Mouse (Mus musculus): ENCODE results near the gene Stk38.
"Not testable (repeated sequence)": the region's sequence is repeated elsewhere in the genome, so short reads cannot be mapped to it uniquely, and the experiment has no call there.

Stk38 gene

DNA sequence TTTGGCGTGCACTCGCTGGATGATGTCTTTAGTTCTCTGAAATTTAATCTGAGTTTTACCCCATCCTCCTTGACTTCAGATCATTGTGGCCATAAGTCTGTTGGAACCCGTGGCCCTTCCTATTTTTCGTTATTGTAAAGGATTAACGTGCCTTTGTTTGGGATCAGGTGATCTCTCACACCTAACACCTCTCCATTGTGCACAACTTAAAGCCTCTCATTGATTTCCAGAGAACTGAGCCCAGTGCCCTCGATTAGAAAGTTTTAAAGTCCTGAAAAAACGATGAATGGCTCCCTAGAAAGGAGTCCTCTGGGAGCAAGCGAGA lies 493 bp upstream of the Stk38 start:
- DNase-seq (ENCODE audit: low read depth, low spot score): no peak

DNA sequence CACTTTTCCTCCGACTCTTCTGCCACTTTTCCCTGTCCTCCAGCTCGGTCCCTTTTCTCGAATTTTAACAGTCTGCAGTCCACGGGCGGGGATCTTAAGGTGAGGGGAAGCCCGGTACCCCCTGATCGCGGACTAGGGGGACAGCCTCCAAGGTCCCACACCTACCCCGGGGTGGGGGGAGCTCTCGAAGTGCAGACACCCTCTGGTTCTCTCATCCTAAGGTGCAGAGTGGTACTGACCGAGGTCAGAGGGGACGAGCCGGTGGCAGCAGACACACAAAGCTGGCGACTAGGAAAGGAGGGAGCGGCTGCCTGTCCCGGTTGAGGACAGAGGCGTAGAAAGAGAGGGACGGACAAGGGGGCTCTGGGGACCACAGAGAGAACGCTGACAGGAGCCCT lies 553 bp downstream of the Stk38 start:
- no peak for DNase-seq (ENCODE audit: low read depth, low spot score)

DNA sequence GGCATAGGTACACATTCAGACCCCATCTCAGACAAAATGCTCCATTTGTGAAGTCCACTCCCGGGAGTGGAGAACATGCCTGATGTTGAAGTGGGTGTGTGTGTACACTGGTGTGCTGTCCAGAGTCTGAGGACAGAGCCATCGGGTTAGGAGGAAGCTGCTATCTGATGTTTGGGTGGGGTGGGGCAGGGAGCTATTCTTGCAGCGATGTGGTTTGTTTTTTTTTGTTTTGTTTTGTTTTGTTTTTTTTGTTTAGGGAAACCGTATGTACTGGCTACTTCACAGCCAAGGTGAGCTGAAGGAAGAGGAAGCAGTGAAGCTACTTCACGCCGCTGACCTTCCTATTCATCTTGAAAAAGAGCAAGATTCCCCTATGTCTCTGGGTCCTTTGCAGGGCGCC lies 983 bp downstream of the Stk38 start:
- DNase-seq (ENCODE audit: low read depth, low spot score): no peak

DNA sequence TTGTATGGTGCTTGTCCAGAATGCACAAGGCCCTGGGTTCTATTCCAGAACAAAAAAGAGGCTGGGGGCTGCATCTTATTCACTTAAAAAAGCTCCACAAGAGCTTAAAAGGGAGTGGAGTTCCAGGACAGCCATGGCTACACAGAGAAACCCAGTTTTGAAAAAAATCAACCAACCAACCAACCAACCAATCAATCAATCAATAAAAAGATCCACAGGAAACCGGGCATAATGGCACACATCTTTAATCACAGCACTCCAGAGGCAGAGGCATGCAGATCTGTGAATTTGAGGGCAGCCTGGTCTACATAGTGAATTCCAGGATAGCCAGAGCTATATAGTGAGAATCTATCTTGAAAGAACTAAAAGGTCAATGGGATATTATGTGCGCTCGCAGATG lies 2.8 kb downstream of the Stk38 start:
- DNase-seq (ENCODE audit: low read depth, low spot score): no peak

DNA sequence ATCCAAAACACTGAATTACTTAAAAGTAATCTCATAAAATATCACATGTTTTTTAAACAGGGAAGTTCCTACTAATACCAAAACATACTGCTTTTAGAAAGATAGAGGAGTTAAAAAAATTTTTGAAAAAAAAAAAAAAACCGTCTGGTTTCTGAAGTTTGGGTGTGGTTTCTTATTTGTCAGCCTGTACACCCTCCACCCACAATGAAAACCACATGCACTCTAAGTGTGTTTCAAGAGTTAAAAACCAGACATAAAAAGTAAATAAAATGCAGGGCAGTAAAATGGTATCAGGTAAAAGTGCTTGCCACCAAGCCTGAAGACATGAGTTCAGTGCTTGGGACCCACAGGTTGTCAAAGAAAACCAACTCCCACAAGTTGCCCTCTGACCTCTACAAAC lies 4.1 kb downstream of the Stk38 start:
- DNase-seq (ENCODE audit: low read depth, low spot score): no peak

DNA sequence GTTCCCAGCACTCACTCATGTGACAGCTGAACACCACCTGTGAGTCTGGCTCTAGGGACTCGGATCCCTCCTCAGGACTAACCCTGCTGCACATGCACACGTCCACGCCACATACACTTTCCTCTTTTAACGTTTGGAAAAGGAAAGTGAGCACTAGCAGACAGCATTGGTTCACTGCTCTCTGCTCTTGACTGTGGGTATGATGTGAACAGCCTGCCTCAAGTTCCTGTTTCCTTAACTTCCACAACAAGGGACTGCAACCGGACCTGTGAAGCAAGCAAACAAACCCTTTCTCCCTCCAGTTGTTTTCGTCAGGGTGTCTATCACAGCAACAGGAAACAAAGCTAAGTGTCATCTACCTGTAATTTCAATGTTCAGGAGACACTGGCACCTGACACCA lies 7.3 kb downstream of the Stk38 start:
- DNase-seq (ENCODE audit: low read depth, low spot score): no peak

DNA sequence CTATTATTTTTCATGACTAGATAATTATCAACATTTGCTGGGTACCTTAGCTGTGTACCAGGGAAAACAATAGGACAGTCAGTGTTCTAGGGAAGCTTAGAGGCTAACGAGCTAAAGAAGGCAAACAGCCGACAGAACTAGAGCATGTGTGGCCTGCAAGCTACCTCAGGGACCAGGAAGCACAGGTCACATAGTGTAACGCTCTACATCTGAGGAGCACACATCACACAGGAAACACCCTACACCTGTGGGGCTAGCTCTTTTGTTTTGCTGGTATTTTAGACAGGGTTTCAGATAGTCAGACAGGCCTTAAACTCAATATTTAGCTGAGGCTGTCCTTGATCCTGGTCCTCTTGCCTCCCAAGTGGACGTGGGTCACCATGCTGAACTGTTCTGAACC lies 13.2 kb downstream of the Stk38 start:
- DNase-seq (ENCODE audit: low read depth, low spot score): no peak

DNA sequence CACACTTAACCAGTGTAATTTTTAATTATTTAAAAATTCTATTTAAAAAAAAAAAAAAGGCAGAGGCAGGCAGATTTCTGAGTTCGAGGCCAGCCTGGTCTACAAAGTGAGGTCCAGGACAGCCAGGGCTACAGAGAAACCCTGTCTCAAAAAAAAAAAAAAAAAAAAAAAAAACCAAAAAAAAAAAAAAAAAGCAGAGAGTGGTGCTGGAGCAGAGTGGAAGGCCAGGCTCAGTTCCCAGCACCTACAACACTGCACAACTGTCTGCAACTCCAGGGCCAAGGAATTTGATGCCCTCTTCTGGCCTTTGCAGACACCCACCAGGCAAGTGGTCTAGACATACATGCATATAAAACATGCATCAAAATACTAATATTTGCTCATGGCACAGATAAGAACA lies 14.8 kb downstream of the Stk38 start:
- not testable (repeated sequence) for DNase-seq (ENCODE audit: low read depth, low spot score)

DNA sequence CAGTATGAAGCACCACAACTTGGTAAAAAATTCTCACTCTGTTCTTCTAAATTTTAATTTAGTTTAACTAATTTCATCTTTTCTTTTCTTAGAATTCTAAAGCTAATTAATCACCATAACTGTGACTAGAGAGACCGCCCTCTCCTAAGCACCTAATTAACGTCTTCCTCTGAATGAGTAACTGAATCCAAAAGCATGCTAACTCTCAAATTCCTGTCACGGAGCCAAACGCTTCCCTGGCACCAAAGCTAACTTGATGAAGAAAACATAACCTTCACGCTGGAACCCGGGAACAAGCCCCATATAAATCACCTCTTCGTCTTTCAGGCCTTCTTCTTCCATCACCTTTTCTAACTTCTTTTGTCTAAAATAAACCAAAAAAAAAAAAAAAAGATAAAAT lies 15.7 kb downstream of the Stk38 start:
- no peak for DNase-seq (ENCODE audit: low read depth, low spot score)

DNA sequence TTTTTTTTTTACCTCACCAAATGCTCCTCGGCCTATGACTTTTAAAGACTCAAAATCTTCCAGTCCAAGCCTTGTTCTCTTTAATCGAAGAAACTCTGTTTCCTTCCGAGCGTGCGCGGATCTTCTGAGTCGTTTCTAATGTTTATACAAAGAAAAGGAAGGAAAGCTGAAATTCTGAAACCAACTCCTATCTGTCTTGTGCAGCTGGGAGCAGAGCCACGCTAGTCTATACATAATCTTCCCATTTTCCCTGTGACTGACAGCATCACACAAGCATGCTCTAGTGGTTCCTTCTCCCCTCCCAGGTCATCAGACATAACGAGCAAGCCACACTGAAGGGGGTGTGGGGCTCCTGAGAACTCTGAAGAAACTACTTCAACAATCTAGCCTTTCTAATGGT lies 16.5 kb downstream of the Stk38 start:
- no peak for DNase-seq (ENCODE audit: low read depth, low spot score)

DNA sequence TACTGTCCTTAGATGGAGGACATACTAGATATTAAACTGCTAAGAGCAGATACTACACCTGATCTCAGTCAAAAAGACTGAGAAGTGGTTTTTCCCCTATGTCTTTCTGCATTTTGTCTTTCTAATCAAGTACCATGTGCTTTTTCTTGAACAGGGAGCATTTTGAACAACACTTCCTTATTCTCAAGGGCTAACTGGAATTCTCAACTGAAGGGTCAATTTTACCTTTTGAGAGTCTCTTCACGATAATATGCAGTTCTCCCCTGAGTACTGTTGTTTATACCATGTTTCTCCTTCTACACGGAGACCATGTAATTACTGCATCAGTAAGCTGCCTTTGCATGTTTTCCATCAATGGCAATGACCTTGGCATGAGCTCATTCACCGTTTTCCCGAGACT lies 17.7 kb downstream of the Stk38 start:
- no peak for DNase-seq (ENCODE audit: low read depth, low spot score)

DNA sequence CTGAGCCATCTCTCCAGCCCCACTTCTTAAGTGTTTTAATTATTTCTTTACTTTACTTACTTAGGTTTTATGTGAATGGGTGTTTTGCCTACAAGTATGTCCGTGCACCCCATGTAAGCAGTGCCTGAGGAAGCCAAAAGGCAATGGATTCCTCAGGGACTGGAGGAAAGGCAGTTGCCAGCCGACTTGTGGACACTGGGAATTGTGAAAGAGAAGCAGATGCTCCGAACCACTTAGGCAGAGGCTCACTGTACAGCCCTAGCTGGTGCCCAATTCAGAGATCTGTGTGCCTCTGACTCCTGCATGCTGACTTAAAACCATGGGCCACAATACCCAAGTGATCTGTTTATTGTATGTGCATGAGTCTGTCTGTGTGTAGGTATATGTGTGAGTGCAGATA lies 18.8 kb downstream of the Stk38 start:
- DNase-seq (ENCODE audit: low read depth, low spot score): no peak

DNA sequence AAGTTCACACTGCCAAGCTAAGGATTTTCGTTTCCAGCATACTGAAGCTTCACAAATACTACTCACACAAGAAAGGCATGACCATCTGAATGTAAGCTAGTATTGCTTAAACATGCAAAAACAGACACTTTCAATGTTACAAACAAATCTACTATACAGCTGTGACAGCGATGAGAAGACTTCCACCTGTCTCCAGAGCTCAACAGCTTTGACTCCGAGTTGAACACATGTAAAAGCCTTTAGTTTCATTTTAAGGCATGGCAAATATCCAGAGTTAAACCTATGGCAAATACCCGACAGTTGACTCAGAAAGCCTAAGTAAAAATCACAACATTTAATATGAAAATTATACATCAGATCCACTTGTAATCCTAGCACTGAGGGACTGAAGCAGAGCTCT lies 19.5 kb downstream of the Stk38 start:
- no peak for DNase-seq (ENCODE audit: low read depth, low spot score)

DNA sequence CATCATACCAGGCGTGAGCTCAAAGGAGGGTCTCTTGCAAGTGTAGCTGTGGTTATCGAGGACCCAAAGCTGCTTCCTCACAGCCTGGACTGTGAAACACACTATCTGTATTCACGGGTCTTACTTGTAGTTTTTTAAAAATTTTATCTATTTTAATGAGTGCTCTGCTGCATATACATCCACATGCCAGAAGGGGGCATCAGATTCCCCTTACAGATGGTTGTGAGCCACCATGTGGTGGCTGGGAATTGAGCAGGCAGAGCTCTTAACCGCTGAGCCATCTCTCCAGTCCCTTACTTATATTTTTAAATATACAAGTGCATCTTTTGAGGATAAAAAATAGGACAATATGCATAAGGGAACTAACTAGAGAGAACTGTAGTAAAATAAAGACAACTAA lies 20.1 kb downstream of the Stk38 start:
- no peak for DNase-seq (ENCODE audit: low read depth, low spot score)

DNA sequence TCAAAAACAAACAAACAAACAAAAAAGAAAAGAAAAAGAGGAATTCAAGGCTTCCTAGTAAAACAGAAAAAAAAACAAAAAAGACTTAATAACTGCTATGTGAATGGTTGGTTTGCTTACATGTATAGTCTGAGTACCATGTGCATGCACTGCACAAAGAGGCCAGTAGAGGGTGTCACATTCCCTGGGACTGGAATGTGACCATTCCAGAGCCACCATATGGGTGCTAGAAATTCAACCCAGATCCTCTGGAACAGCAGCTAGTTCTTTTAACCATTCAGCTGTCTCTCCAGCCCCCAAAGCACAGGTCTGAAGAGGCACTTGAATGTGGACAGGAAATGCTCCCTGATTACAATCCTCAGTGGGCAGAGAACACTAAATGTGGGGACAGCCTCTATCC lies 21.0 kb downstream of the Stk38 start:
- DNase-seq (ENCODE audit: low read depth, low spot score): no peak

DNA sequence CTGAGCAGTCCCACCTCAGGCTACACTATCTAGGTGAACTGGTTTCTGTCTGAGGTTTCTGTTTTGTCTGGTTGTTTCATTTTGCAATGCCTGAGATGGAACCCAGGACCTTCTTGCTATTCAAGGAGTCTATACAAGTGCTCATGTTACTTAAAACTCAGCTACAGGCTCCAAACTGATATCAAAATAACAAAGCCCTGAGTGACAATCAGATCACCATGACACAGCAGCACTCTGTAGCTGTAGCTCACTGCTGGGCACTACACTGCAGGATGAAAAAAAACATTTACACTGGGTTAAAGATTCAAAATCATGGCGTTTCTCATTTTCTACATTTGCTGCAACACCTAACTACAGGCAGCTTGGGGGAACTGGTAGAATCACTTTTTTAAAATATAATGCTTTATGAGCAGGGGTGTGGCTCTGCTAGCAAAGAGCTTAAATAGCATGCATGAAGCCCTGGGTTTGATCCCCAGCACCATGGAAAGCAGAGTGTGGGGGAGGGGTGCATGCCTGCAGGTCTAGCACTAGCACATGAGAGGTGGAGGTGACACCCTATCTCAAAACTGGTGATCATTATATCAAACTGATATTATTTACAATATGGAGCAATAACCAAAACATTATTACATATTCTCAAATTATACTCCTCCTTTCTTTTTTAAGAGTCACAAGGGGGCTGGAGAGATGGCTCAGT lies 22.9 kb downstream of the Stk38 start:
- no peak for DNase-seq (ENCODE audit: low read depth, low spot score)

DNA sequence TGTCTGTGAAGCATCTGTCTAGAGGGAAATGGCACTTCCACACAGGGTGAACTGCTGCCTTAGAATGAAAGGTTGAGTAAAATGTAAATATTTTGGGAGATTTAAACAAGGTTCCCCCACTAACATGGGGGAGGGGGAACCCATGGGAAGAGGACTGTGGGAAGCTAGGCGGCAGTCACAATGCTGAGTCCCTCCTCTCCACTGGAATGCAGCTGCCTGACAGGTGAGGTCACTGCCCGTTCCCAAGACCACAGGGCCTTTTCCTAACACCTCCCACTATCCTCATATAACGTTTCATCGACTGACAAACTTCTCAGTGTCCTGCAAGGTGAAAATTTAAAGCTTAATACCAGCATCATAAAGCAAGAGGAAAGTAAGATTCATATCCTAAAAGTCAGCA lies 25.2 kb downstream of the Stk38 start:
- DNase-seq (ENCODE audit: low read depth, low spot score): no peak

DNA sequence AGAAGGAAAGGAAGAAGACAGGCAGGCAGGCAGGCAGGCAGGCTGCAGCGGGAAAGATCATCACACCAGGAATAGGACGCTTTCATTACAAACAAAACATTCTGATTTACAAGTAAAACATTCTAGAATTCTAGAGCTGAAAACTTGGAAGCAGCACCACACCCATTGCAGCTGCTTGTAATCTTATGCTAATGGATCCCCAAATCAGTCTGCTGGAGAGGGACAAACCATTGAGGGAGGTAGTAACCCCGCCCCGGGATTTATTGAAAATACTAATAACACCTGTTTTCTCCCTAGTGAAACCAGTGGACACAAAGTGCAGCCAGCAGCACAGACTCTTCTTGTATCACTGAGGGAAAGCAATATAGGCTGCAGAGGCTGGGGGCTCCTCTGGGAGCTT lies 26.7 kb downstream of the Stk38 start:
- no peak for DNase-seq (ENCODE audit: low read depth, low spot score)

DNA sequence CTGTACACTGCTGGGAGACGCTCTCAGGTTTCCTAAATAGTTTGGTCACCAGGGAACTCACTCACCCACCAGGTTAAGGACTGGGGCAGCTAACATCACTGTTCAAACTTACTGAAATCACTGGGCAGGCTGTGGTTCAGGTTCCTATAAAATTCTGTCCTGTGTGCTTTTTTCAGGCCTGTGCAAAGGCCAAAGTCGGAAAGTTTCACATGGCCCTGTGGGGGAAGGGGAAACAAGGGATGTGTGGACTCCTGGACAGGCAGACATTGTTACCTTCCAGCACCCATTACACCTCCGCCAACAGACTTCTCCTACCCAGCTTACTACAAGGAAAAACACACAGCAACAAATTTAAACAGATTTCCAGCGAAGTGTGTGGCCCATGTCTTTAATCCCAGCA lies 28.7 kb downstream of the Stk38 start:
- DNase-seq (ENCODE audit: low read depth, low spot score): no peak

DNA sequence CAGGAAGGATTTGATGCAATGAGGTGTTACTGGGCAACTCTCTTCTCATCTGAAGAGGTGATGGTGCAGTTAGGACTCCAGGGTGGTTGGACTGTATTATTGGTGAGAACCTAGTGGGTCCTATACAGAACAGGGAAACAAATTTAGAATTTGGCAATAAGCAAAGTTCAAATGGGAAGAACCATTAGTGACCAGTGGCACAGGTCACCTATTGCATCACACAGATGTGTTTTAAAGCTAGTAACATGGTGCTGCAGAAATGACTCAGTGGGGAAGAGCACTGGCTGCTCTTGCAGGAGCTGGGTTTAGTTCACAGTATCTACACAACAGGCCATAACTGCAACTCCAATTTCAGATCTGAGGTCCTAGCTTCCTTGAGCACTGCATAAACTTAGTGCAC lies 37.7 kb downstream of the Stk38 start:
- no peak for DNase-seq (ENCODE audit: low read depth, low spot score)

DNA sequence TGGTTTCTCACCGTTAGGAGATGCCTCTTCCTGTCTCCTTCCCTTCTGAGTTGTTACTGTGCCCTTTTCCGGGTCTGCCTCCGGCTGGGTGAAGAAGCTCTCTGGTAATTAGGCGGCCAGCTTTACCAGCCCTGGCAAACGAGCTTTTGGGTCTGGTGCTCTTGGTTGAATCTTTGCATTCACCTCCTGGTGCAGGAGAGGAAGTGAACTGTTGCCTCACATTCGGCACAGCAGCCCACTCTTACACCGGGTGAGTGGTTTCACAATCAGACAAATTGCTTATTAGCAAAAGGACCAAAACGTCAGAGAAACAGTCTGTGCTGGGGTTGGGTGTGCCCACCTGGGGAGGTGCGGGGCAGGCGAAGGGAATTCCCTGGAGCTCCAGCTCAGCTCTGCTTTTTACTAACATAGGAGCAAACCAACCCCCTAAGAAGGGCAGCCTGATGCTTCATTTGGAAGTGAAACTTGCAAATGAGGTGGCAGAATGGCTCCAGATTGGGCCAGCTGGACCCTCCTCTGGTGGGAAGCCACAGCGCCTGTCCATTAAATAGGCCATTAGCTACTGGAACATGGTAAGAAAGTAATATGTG lies 40.7 kb downstream of the Stk38 start:
- DNase-seq (ENCODE audit: low read depth, low spot score): no peak

DNA sequence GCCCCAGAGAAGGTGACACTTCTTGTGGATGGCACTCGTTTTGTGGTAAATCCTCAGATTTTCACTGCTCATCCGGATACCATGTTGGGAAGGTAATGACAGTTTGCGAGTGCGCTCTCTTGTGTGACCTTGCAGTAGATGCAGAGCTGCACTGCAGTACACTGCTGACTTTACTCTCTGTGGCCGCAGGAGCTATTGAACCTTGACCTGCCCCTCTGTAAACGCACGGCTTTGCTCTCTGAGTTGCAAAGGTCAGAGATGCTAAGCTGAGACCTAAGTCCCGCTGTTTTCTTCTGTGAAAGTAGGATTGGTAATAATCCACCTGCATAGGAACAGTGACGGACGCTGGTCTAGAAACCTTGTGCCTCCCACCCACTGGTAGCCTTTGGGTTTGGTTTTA lies 46.2 kb downstream of the Stk38 start:
- no peak for DNase-seq (ENCODE audit: low read depth, low spot score)

DNA sequence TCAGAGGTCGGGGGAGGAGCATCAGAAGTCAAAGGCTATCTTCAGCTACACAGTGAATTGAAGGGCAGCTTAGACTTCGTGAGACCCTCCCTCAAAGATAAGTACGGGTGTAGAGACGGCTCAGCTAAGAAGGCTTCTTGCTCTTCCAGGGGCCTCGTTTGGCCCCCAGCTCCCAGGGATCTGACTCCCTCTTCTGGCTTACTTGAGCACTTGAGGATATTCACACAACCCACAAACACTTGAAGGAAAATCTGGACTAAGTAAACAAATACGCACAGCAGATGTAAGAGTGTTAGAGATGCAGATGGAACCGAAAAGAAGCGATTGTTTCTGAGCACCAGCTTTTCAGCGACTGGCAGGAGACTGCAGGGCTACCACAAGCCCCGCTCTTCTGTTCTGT lies 47.2 kb downstream of the Stk38 start:
- no peak for DNase-seq (ENCODE audit: low read depth, low spot score)

DNA sequence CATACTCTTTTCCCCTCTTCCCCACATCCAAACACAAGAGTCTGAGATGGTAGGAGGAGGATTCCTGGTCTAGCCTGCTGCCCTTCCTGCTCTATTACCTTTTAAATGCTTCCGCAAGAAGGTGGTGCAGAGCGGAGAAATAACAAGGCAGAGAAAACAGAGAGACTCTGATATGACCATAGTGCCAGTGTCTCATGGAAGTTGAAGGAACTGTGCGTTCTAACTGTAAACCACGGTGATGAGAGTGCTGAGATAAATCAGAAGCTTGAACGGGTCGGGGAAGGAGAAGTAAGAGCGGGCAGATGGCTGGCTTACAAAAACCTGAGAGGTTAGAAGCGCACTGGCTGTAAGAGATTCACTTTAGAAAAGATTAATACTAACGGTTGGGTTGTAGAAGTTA lies 53.4 kb downstream of the Stk38 start:
- no peak for DNase-seq (ENCODE audit: low read depth, low spot score)

Measured in embryo, embryonic 11.5 days (tissue).